Comparison of ENCODE assay signal across 10 mouse cellular contexts in the genomic region with DNA sequence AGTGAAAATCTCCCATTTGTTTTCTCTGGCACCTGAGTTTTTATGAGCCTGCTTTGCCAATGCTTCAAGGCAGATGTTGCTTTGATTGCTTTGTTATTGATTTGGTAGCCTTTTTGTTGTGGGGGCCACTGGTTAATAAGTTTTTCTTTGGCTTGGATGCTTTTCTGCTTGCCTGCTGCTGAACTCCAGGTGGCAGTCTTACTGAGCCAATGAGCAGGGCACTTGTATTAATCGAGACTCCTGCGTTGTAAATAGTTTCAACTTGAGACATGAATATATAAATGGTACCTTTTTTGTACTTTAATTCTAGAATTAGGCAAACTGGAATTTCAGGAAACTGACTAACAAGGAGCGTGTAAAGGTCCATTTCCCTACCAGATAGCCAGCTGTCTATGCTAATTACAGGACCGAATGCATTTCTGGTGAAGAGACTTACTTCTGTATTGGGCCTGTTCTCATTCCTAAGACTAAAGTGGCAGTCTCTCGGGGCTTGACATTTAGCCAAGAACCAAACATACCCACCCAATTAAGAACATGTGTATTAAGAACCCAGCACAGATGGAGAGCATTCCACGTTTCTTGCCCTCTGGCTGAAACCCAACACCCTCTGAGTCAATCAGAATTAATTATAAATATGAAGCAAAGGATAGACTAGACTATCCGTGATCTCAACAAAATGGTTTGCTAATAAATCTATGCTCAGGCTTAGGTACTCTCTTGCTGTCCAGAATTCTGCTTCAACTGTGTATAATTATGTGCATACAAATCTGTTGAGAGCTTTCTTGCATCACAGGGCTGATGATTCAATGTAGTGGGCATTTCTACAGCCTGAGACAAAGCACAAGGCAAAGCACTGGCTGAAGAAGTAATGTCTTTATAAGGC. TPM values are rescaled to one million over a fixed set of nuclear protein-coding genes. Genes with fewer than 3 reads are reported as not detected.
DNase-seq lines count a peak whose midpoint lies in the region; ATAC-seq lines count a peak whose summit lies in the region.
"Had no signal": no experiment of that assay in that cellular context is flagged by ENCODE, and none has a peak within 500 bp of the region (broad histone marks: within the 10 kb centered on the region; RNA-seq: fewer than 3 reads in every experiment).

No protein-coding gene starts in this region.

- no peak for DNase-seq in frontal cortex, postnatal 14 days (ENCODE audit: low spot score in 2 of 2)
- DNase-seq in layer of hippocampus, adult 11-12 months (ENCODE audit: low spot score): peak; percentile 19
- no peak for DNase-seq in layer of hippocampus, postnatal 36 days
- peak; percentile 95 for DNase-seq in NIH3T3 (ENCODE audit: low read depth)
- DNase-seq in layer of hippocampus, postnatal 10 days (ENCODE audit: low spot score in 2 of 2): peak; percentile 25 to 32
- DNase-seq in right cerebral cortex, postnatal 14 days: no peak
- no peak for DNase-seq in frontal cortex, postnatal 10 days (ENCODE audit: low spot score in 2 of 2)
- DNase-seq: thymus, postnatal 36 days had no signal

- peak; percentile 76 for ATAC-seq in frontal cortex, adult (ENCODE audit: low TSS enrichment)
- ATAC-seq: inflammation-experienced regulatory T-cells, adult 6 months had no signal

RNA-seq across cellular contexts. Expression of a gene that starts 14.6 kb away (rescaled TPM):
- total RNA-seq in layer of hippocampus, postnatal 36 days (2021): 10 to 100 TPM; 67.7 to 70.1 TPM
- total RNA-seq in layer of hippocampus, postnatal 10 days (2021): 100 to 1,000 TPM; 105 to 109 TPM

RNA-seq across cellular contexts. Expression of a gene that starts 25.8 kb away (rescaled TPM):
- total RNA-seq in layer of hippocampus, postnatal 36 days (2021): not detected
- total RNA-seq in layer of hippocampus, postnatal 10 days (2021): 1 to 10 TPM in 1 of 2 experiments, under 1 TPM in 1; 0.54 to 1.1 TPM

RNA-seq across cellular contexts. Expression of a gene that starts 33.6 kb away (rescaled TPM):
- 10 to 100 TPM; 62.7 to 64.8 TPM for total RNA-seq in layer of hippocampus, postnatal 36 days (2021)
- total RNA-seq in layer of hippocampus, postnatal 10 days (2021): 10 to 100 TPM; 60.7 to 66.7 TPM

RNA-seq across cellular contexts. Expression of a gene that starts 43.5 kb away (rescaled TPM):
- total RNA-seq in layer of hippocampus, postnatal 36 days (2021): not detected
- not detected for total RNA-seq in layer of hippocampus, postnatal 10 days (2021)

Comparison
In these comparisons a context has a peak if more than half of its experiments do, and no peak if none do; other contexts are left out.
1. DNase-seq: peak in layer of hippocampus, adult 11-12 months (single experiment), NIH3T3 (single experiment) and layer of hippocampus, postnatal 10 days (2 of 2); none in frontal cortex, postnatal 14 days (0 of 2), layer of hippocampus, postnatal 36 days (0 of 2), right cerebral cortex, postnatal 14 days (single experiment) and frontal cortex, postnatal 10 days (0 of 2).